Mouse (Mus musculus): ENCODE results near the gene Sec61b. TPM values are rescaled to one million over a fixed set of nuclear protein-coding genes. Genes with fewer than 3 reads are reported as not detected.

The Sec61b gene
- total and polyA plus RNA-seq, 2 experiments = 217 to 281 TPM

GRCm38 (mm10) chr4:47521884-47522605 lies 47.6 kb downstream of the Sec61b start:
- 79% methylated on average over 6 of the region's 6 CpGs for WGBS
- no peaks in the 10 kb centered on the region for H3K36me3 ChIP-seq (ENCODE audit: control insufficient read depth, insufficient read depth, low read length)
- no peak overlapping the region for H3K9ac ChIP-seq (ENCODE audit: low read depth, low read length)
- DNase-seq (ENCODE audit: extremely low read depth, low read depth, low spot score) = no peak
- no peak overlapping the region for H3K4me3 ChIP-seq (ENCODE audit: insufficient read depth, low read depth, low read length)
- TF ChIP-seq CTCF (IDR thresholded peaks at IDR 0.05; ENCODE audit: low read depth, low read length) (no peak), POLR2A (IDR thresholded peaks at IDR 0.05; ENCODE audit: extremely low read depth, insufficient read depth, low read length) (no peak)
- H3K27me3 ChIP-seq (ENCODE audit: control insufficient read depth, insufficient read depth, low read length) = peaks cover 3% of the 10 kb centered on the region; the same call in 1 of the 2 replicates
- H3K4me1 ChIP-seq (ENCODE audit: control insufficient read depth, insufficient read depth, low read length) = no peaks in the 10 kb centered on the region
- no peaks in the 10 kb centered on the region for H3K79me2 ChIP-seq (ENCODE audit: control insufficient read depth, insufficient read depth, low read length)
- no peak overlapping the region for H3K27ac ChIP-seq (replicated peaks; ENCODE audit: insufficient read depth, low read depth, low read length)

- Histone ChIP-seq H3K36me3 (ENCODE audit: control insufficient read depth, insufficient read depth, low read length) (no peaks in the 10 kb centered on the region), H3K4me3 (ENCODE audit: insufficient read depth, low read depth, low read length) (no peak overlapping the region), H3K9ac (ENCODE audit: low read depth, low read length) (no peak overlapping the region), H3K4me1 (ENCODE audit: control insufficient read depth, insufficient read depth, low read length) (no peaks in the 10 kb centered on the region), H3K27me3 (ENCODE audit: control insufficient read depth, insufficient read depth, low read length) (no peaks in the 10 kb centered on the region), H3K79me2 (ENCODE audit: control insufficient read depth, insufficient read depth, low read length) (no peaks in the 10 kb centered on the region), H3K27ac (replicated peaks; ENCODE audit: insufficient read depth, low read depth, low read length) (no peak overlapping the region)
- 94% methylated on average over 4 of the region's 4 CpGs for WGBS
- no peak for TF ChIP-seq POLR2A (IDR thresholded peaks at IDR 0.05; ENCODE audit: extremely low read depth, insufficient read depth, low read length)
- TF ChIP-seq CTCF (IDR thresholded peaks at IDR 0.05; ENCODE audit: low read depth, low read length) = no peak
- no peak for DNase-seq (ENCODE audit: extremely low read depth, low read depth, low spot score)
Measured at GRCm38 (mm10) chr4:47529866-47530265, 55.4 kb downstream of the Sec61b start.

Other genes with a start within 250 kb of the Sec61b start
- gene Tgfbr1, start 121.4 kb upstream of the Sec61b start, total RNA-seq (2014; rRNA removed) = 15.4 and 15.9 TPM in 2 replicates
- 3.2 and 3.9 TPM in 2 replicates for gene Tgfbr1, start 121.4 kb upstream of the Sec61b start, polyA plus RNA-seq (2012; rRNA removed)
- gene Alg2, start 325 bp upstream of the Sec61b start, total RNA-seq (2014; rRNA removed) = 3.7 and 4.9 TPM in 2 replicates
- 13.9 and 17.4 TPM in 2 replicates for gene Alg2, start 325 bp upstream of the Sec61b start, polyA plus RNA-seq (2012; rRNA removed)

All from liver, adult 2 months (tissue).